In genomic region chr2:126875871-126876796, GRCm38 (mm10) we compare ENCODE assay signal across 8 mouse cellular contexts. TPM values are rescaled to one million over a fixed set of nuclear protein-coding genes. Genes with fewer than 3 reads are reported as not detected.
DNase-seq lines count a peak whose midpoint lies in the region; ATAC-seq lines count a peak whose summit lies in the region.

Gene Trpm7, minus strand, starts transcription at chr2:126876230.

- peak; percentile 94 for DNase-seq in adipocyte (ENCODE audit: low spot score)
- peak; percentile 98 for DNase-seq in embryo, embryonic 10 days (ENCODE audit: low spot score)
- DNase-seq in gastrocnemius, postnatal 10 days: peak; percentile 91
- DNase-seq in induced T-regulatory cell, adult 2 months (ENCODE audit: low read depth): peak; percentile 94
- peak; percentile 86 to 91 for DNase-seq in left cerebral cortex, adult 9 months (ENCODE audit: low spot score in 2 of 2)
- DNase-seq in right cerebral cortex, postnatal 14 days: peak; percentile 91
- peak; percentile 86 to 90 for DNase-seq in urinary bladder, postnatal 36 days (ENCODE audit: low spot score in 2 of 2)

- ATAC-seq in megakaryocyte progenitor cell, adult 5-6 weeks (replicated peaks; ENCODE audit: poor library complexity): peak; percentile 90

RNA-seq across cellular contexts. Expression of gene Trpm7, which starts in this region (rescaled TPM):
- total RNA-seq in gastrocnemius, postnatal 10 days (2021): 10 to 100 TPM; 27.2 to 37.3 TPM
- 85.5 and 90.1 TPM in 2 replicates for total RNA-seq in megakaryocyte progenitor cell, adult 5-6 weeks (2015)
- 92.7 and 118 TPM in 2 replicates for total RNA-seq in megakaryocyte progenitor cell, adult 5-6 weeks (2017)

Comparison
In these comparisons a context has a peak if more than half of its experiments do, and no peak if none do; other contexts are left out.
1. Peak in every context shown above with its lines: DNase-seq and ATAC-seq.